Mouse (Mus musculus): ENCODE measurements at regions not wholly inside any gene's neighbourhood (a gene's known extent, or its start where the extent isn't known, plus 50 kb on each side); places are given as distances from the start of the nearest gene placed in this dataset.

GRCm38 (mm10) chr8:104022691-104023509 lies 78.5 kb upstream of the Cdh5 start:
- ATAC-seq (ENCODE audit: extremely low read depth, insufficient number of reproducible peaks, low FRiP score, poor library complexity, severe bottlenecking): no peak
- no peak for DNase-seq (ENCODE audit: low spot score)
- TF ChIP-seq CTCF (IDR thresholded peaks at IDR 0.05; ENCODE audit: low read depth, low read length): no peak
- no peak for TF ChIP-seq TAL1 (conservative IDR thresholded peaks at IDR 0.05; ENCODE audit: low read depth, low read length)
- no peak for TF ChIP-seq POLR2AphosphoS5 (IDR thresholded peaks at IDR 0.05; ENCODE audit: insufficient replicate concordance, low read depth, low read length)
- TF ChIP-seq GATA2 (IDR thresholded peaks at IDR 0.05; ENCODE audit: borderline replicate concordance, low read depth, low read length): no peak
- TF ChIP-seq GATA1 (IDR thresholded peaks at IDR 0.05; ENCODE audit: borderline replicate concordance, low read length): no peak
- H3K36me3 ChIP-seq (replicated peaks): no peaks in the 10 kb centered on the region
- H3K27me3 ChIP-seq (ENCODE audit: insufficient read depth, low read length): no peaks in the 10 kb centered on the region
- no peak overlapping the region for H3K4me3 ChIP-seq (ENCODE audit: low read depth, low read length)
- no peaks in the 10 kb centered on the region for H3K4me1 ChIP-seq (ENCODE audit: insufficient read depth, low read depth, low read length)
- peaks cover 88% of the 10 kb centered on the region for H3K9me3 ChIP-seq (replicated peaks)

- Histone ChIP-seq H3K27me3 (ENCODE audit: insufficient read depth, low read length) (no peaks in the 10 kb centered on the region), H3K4me1 (ENCODE audit: insufficient read depth, low read depth, low read length) (no peaks in the 10 kb centered on the region), H3K4me3 (ENCODE audit: low read depth, low read length) (no peak overlapping the region), H3K9me3 (replicated peaks) (peaks cover 82% of the 10 kb centered on the region), H3K36me3 (replicated peaks) (no peaks in the 10 kb centered on the region)
- no peak for ATAC-seq (ENCODE audit: extremely low read depth, insufficient number of reproducible peaks, low FRiP score, poor library complexity, severe bottlenecking)
- DNase-seq (ENCODE audit: low spot score): no peak
- TF ChIP-seq GATA2 (IDR thresholded peaks at IDR 0.05; ENCODE audit: borderline replicate concordance, low read depth, low read length) (no peak), TAL1 (conservative IDR thresholded peaks at IDR 0.05; ENCODE audit: low read depth, low read length) (no peak), POLR2AphosphoS5 (IDR thresholded peaks at IDR 0.05; ENCODE audit: insufficient replicate concordance, low read depth, low read length) (no peak), GATA1 (IDR thresholded peaks at IDR 0.05; ENCODE audit: borderline replicate concordance, low read length) (no peak), CTCF (IDR thresholded peaks at IDR 0.05; ENCODE audit: low read depth, low read length) (no peak)
These were observed 74.1 kb upstream of the Cdh5 start for GRCm38 (mm10) chr8:104027161-104027821.

- ATAC-seq (ENCODE audit: extremely low read depth, insufficient number of reproducible peaks, low FRiP score, poor library complexity, severe bottlenecking): no peak
- TF ChIP-seq POLR2AphosphoS5 (IDR thresholded peaks at IDR 0.05; ENCODE audit: insufficient replicate concordance, low read depth, low read length): no peak
- TF ChIP-seq GATA1 (IDR thresholded peaks at IDR 0.05; ENCODE audit: borderline replicate concordance, low read length): no peak
- no peak for TF ChIP-seq GATA2 (IDR thresholded peaks at IDR 0.05; ENCODE audit: borderline replicate concordance, low read depth, low read length)
- no peak for TF ChIP-seq CTCF (IDR thresholded peaks at IDR 0.05; ENCODE audit: low read depth, low read length)
- TF ChIP-seq TAL1 (conservative IDR thresholded peaks at IDR 0.05; ENCODE audit: low read depth, low read length): no peak
These were observed 72.8 kb upstream of the Cdh5 start for GRCm38 (mm10) chr8:104028626-104029025.

GRCm38 (mm10) chr8:104032179-104032578 lies 69.2 kb upstream of the Cdh5 start:
- DNase-seq (ENCODE audit: low spot score) (no peak), ATAC-seq (ENCODE audit: extremely low read depth, insufficient number of reproducible peaks, low FRiP score, poor library complexity, severe bottlenecking) (no peak)
- Histone ChIP-seq H3K27me3 (ENCODE audit: insufficient read depth, low read length) (no peaks in the 10 kb centered on the region), H3K4me1 (ENCODE audit: insufficient read depth, low read depth, low read length) (no peaks in the 10 kb centered on the region), H3K4me3 (ENCODE audit: low read depth, low read length) (no peak overlapping the region), H3K36me3 (replicated peaks) (no peaks in the 10 kb centered on the region), H3K9me3 (replicated peaks) (peaks cover 57% of the 10 kb centered on the region)
- TF ChIP-seq GATA2 (IDR thresholded peaks at IDR 0.05; ENCODE audit: borderline replicate concordance, low read depth, low read length) (no peak), TAL1 (conservative IDR thresholded peaks at IDR 0.05; ENCODE audit: low read depth, low read length) (no peak), POLR2AphosphoS5 (IDR thresholded peaks at IDR 0.05; ENCODE audit: insufficient replicate concordance, low read depth, low read length) (no peak), CTCF (IDR thresholded peaks at IDR 0.05; ENCODE audit: low read depth, low read length) (no peak), GATA1 (IDR thresholded peaks at IDR 0.05; ENCODE audit: borderline replicate concordance, low read length) (no peak)

More at GRCm38 (mm10) chr8:104028626-104029025, 72.8 kb upstream of the Cdh5 start:
- H3K36me3 ChIP-seq (replicated peaks): no peaks in the 10 kb centered on the region
- no peak overlapping the region for H3K4me3 ChIP-seq (ENCODE audit: low read depth, low read length)
- H3K4me1 ChIP-seq (ENCODE audit: insufficient read depth, low read depth, low read length): no peaks in the 10 kb centered on the region
- H3K9me3 ChIP-seq (replicated peaks): peaks cover 77% of the 10 kb centered on the region
- no peak for DNase-seq (ENCODE audit: low spot score)
- H3K27me3 ChIP-seq (ENCODE audit: insufficient read depth, low read length): no peaks in the 10 kb centered on the region

GRCm38 (mm10) chr8:104033148-104033547 lies 68.3 kb upstream of the Cdh5 start:
- no peak for ATAC-seq (ENCODE audit: extremely low read depth, insufficient number of reproducible peaks, low FRiP score, poor library complexity, severe bottlenecking)

GRCm38 (mm10) chr8:104034286-104034685 lies 67.1 kb upstream of the Cdh5 start:
- Histone ChIP-seq H3K36me3 (replicated peaks) (no peaks in the 10 kb centered on the region), H3K4me1 (ENCODE audit: insufficient read depth, low read depth, low read length) (no peaks in the 10 kb centered on the region), H3K9me3 (replicated peaks) (peaks cover 54% of the 10 kb centered on the region), H3K27me3 (ENCODE audit: insufficient read depth, low read length) (no peaks in the 10 kb centered on the region), H3K4me3 (ENCODE audit: low read depth, low read length) (no peak overlapping the region)
- TF ChIP-seq TAL1 (conservative IDR thresholded peaks at IDR 0.05; ENCODE audit: low read depth, low read length) (no peak), GATA1 (IDR thresholded peaks at IDR 0.05; ENCODE audit: borderline replicate concordance, low read length) (no peak), GATA2 (IDR thresholded peaks at IDR 0.05; ENCODE audit: borderline replicate concordance, low read depth, low read length) (no peak), CTCF (IDR thresholded peaks at IDR 0.05; ENCODE audit: low read depth, low read length) (no peak), POLR2AphosphoS5 (IDR thresholded peaks at IDR 0.05; ENCODE audit: insufficient replicate concordance, low read depth, low read length) (no peak)
- ATAC-seq (ENCODE audit: extremely low read depth, insufficient number of reproducible peaks, low FRiP score, poor library complexity, severe bottlenecking) (no peak), DNase-seq (ENCODE audit: low spot score) (no peak)

More at GRCm38 (mm10) chr8:104033148-104033547, 68.3 kb upstream of the Cdh5 start:
- H3K36me3 ChIP-seq (replicated peaks): no peaks in the 10 kb centered on the region
- H3K9me3 ChIP-seq (replicated peaks): peaks cover 58% of the 10 kb centered on the region
- H3K27me3 ChIP-seq (ENCODE audit: insufficient read depth, low read length): no peaks in the 10 kb centered on the region
- no peak for DNase-seq (ENCODE audit: low spot score)
- no peaks in the 10 kb centered on the region for H3K4me1 ChIP-seq (ENCODE audit: insufficient read depth, low read depth, low read length)
- TF ChIP-seq GATA1 (IDR thresholded peaks at IDR 0.05; ENCODE audit: borderline replicate concordance, low read length): no peak
- no peak for TF ChIP-seq TAL1 (conservative IDR thresholded peaks at IDR 0.05; ENCODE audit: low read depth, low read length)
- no peak for TF ChIP-seq GATA2 (IDR thresholded peaks at IDR 0.05; ENCODE audit: borderline replicate concordance, low read depth, low read length)
- no peak for TF ChIP-seq POLR2AphosphoS5 (IDR thresholded peaks at IDR 0.05; ENCODE audit: insufficient replicate concordance, low read depth, low read length)
- no peak for TF ChIP-seq CTCF (IDR thresholded peaks at IDR 0.05; ENCODE audit: low read depth, low read length)
- no peak overlapping the region for H3K4me3 ChIP-seq (ENCODE audit: low read depth, low read length)

All from G1E (cell line).